In the genomic region with DNA sequence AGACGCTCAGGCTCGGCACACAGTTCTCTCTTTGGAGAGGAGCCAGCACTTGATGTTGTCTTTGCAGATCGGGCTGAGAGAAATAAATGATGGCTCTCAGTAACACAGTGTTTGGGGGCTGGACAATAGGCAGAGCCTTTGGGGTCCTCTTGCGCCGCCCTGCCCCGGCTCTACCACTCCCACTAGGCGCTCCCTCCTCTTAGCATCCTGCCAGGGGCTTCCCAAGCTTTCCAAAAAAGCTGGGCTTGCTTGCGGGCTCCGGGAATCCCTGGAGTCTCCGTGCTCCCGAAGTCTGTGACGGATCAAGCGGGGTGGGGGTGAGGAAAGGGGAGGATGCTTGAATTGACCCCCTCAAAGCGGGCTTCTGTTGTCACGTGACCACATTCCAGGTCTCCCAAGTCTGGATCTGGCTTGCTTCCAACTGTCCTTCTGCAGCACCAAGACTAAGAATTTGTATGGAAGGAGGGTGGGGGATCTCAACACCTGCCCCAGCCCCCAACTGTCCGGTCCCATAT, we compare ENCODE assay signal across 8 mouse cellular contexts. TPM values are rescaled to one million over a fixed set of nuclear protein-coding genes. Genes with fewer than 3 reads are reported as not detected.
A peak's percentile ranks its signal among the peaks of the same experiment; 100 is the strongest.
DNase-seq lines count a peak whose midpoint lies in the region; ATAC-seq lines count a peak whose summit lies in the region.

Gene Fkbp5, minus strand, starts transcription at position 87 of the 515 bp plus-strand sequence.

- peak within 1 kb of the TSS; percentile 48 for H3K4me3 ChIP-seq in embryonic facial prominence, embryonic 15.5 days (replicated peaks)
- peak within 1 kb of the TSS; percentile 40 to 44 for H3K4me3 ChIP-seq in heart, embryonic 14.5 days (ENCODE audit: control insufficient read depth in 1 of 2, insufficient read depth in 1 of 2, low read depth in 1 of 2, low read length in 2 of 2)
- H3K4me3 ChIP-seq in liver, embryonic 15.5 days (replicated peaks) = peak within 1 kb of the TSS; percentile 50
- peak within 1 kb of the TSS; percentile 37 for H3K4me3 ChIP-seq in neural tube, embryonic 11.5 days (ENCODE audit: low read depth, low read length)

- no peaks in the 10 kb centered on the region for H3K27me3 ChIP-seq in embryonic facial prominence, embryonic 15.5 days
- H3K27me3 ChIP-seq in heart, embryonic 14.5 days (ENCODE audit: control insufficient read depth, insufficient read depth, low read length) = peaks cover 27% of the 10 kb centered on the region
- peaks cover 60% of the 10 kb centered on the region for H3K27me3 ChIP-seq in liver, embryonic 15.5 days
- H3K27me3 ChIP-seq in neural tube, embryonic 11.5 days (ENCODE audit: control insufficient read depth, insufficient read depth, low read length) = peaks cover 18% of the 10 kb centered on the region

- 2% methylated on average over 16 of the region's 16 CpGs for WGBS in embryonic facial prominence, embryonic 15.5 days
- WGBS in heart, embryonic 14.5 days = 4% methylated on average over 16 of the region's 16 CpGs
- WGBS in liver, embryonic 15.5 days (ENCODE audit: insufficient replicate concordance) = 15% methylated on average over 16 of the region's 16 CpGs
- WGBS in neural tube, embryonic 11.5 days = 4% methylated on average over 16 of the region's 16 CpGs

- H3K9me3 ChIP-seq in embryonic facial prominence, embryonic 15.5 days (replicated peaks) = no peaks in the 10 kb centered on the region
- H3K9me3 ChIP-seq in heart, embryonic 14.5 days (ENCODE audit: control insufficient read depth, low read length) = no peaks in the 10 kb centered on the region
- H3K9me3 ChIP-seq in liver, embryonic 15.5 days (replicated peaks) = no peaks in the 10 kb centered on the region
- no peaks in the 10 kb centered on the region for H3K9me3 ChIP-seq in neural tube, embryonic 11.5 days (ENCODE audit: control insufficient read depth, low read length)

- peaks cover 46% of the 10 kb centered on the region for H3K4me1 ChIP-seq in embryonic facial prominence, embryonic 15.5 days
- peaks cover 9 to 13% of the 10 kb centered on the region in 2 experiments; a peak in 3 of 4 replicates for H3K4me1 ChIP-seq in heart, embryonic 14.5 days (ENCODE audit: control insufficient read depth in 2 of 2, insufficient read depth in 2 of 2, low read length in 2 of 2)
- H3K4me1 ChIP-seq in liver, embryonic 15.5 days (replicated peaks) = peaks cover 48% of the 10 kb centered on the region
- H3K4me1 ChIP-seq in neural tube, embryonic 11.5 days (ENCODE audit: control insufficient read depth, insufficient read depth, low read length) = 0 out of 2 replicates have a peak, but pooled peaks cover 5% of the 10 kb centered on the region

- peak; percentile 50 for DNase-seq in spleen, postnatal 36 days (ENCODE audit: low spot score in 2 of 2)
- no peak for DNase-seq in spleen, postnatal 4 days (ENCODE audit: low spot score in 2 of 2)
- peak; percentile 66 for DNase-seq in kidney, postnatal 10 days
- DNase-seq in neural tube, embryonic 11.5 days (ENCODE audit: low spot score) = peak; percentile 48
- no peak for DNase-seq in urinary bladder, adult 2 months (ENCODE audit: low spot score)

- H3K27ac ChIP-seq in embryonic facial prominence, embryonic 15.5 days (replicated peaks) = peak within 1 kb of the TSS; percentile 92
- H3K27ac ChIP-seq in heart, embryonic 14.5 days (replicated peaks in 1 of 2; ENCODE audit: control insufficient read depth in 1 of 2, insufficient read depth in 1 of 2, low read depth in 2 of 2, low read length in 2 of 2) = no peak within 1 kb of the TSS
- H3K27ac ChIP-seq in liver, embryonic 15.5 days (replicated peaks) = peak within 1 kb of the TSS; percentile 74
- 0 out of 2 replicates have a peak within 1 kb of the TSS, but pooled peaks have one; percentile 14 for H3K27ac ChIP-seq in neural tube, embryonic 11.5 days (ENCODE audit: low read depth, low read length)

- H3K9ac ChIP-seq in embryonic facial prominence, embryonic 15.5 days = peak within 1 kb of the TSS; percentile 26
- peak within 1 kb of the TSS; percentile 63 for H3K9ac ChIP-seq in heart, embryonic 14.5 days (ENCODE audit: low read length)
- peak within 1 kb of the TSS; percentile 37; the same call in 1 of the 2 replicates for H3K9ac ChIP-seq in liver, embryonic 15.5 days
- H3K9ac ChIP-seq in neural tube, embryonic 11.5 days (ENCODE audit: low read length) = peak within 1 kb of the TSS; percentile 57

- H3K4me2 ChIP-seq in embryonic facial prominence, embryonic 15.5 days (replicated peaks) = peak within 1 kb of the TSS; percentile 91
- peak within 1 kb of the TSS; percentile 89 for H3K4me2 ChIP-seq in heart, embryonic 14.5 days (ENCODE audit: low read length)
- peak within 1 kb of the TSS; percentile 65 for H3K4me2 ChIP-seq in liver, embryonic 15.5 days
- H3K4me2 ChIP-seq in neural tube, embryonic 11.5 days (ENCODE audit: low read depth) = peak within 1 kb of the TSS; percentile 67

- no peaks in the 10 kb centered on the region for H3K36me3 ChIP-seq in embryonic facial prominence, embryonic 15.5 days
- H3K36me3 ChIP-seq in heart, embryonic 14.5 days (ENCODE audit: control insufficient read depth, insufficient read depth, low read length) = no peaks in the 10 kb centered on the region
- no peaks in the 10 kb centered on the region for H3K36me3 ChIP-seq in liver, embryonic 15.5 days (replicated peaks)
- H3K36me3 ChIP-seq in neural tube, embryonic 11.5 days (ENCODE audit: control insufficient read depth, insufficient read depth, low read length) = no peaks in the 10 kb centered on the region

- peak; percentile 61 for ATAC-seq in embryonic facial prominence, embryonic 15.5 days (ENCODE audit: insufficient number of reproducible peaks, low FRiP score, low TSS enrichment, low read depth)
- no peak for ATAC-seq in heart, embryonic 14.5 days (ENCODE audit: insufficient number of reproducible peaks, insufficient read depth, low FRiP score, low read depth)
- no peak for ATAC-seq in liver, embryonic 15.5 days (ENCODE audit: insufficient read depth)
- 0 out of 2 replicates have a peak, but pooled peaks have one; percentile 24 for ATAC-seq in neural tube, embryonic 11.5 days (ENCODE audit: insufficient read depth, low FRiP score, low TSS enrichment)

RNA-seq across cellular contexts. Expression of gene Fkbp5, which starts in this region (rescaled TPM):
- polyA plus RNA-seq in embryonic facial prominence, embryonic 15.5 days (2015; fragmentation: Nextera tagmentation; extraction: Ambion mirVana) = 35.8 and 36.5 TPM in 2 replicates
- polyA plus RNA-seq in heart, embryonic 14.5 days (2014; fragmentation: Nextera tagmentation; extraction: Ambion mirVana) = 4.3 and 5.0 TPM in 2 replicates
- polyA plus RNA-seq in liver, embryonic 15.5 days (2015; fragmentation: Nextera tagmentation; extraction: Ambion mirVana) = 15.0 and 17.5 TPM in 2 replicates
- 9.7 and 11.2 TPM in 2 replicates for polyA plus RNA-seq in neural tube, embryonic 11.5 days (2014; fragmentation: Nextera tagmentation; extraction: Ambion mirVana)
- polyA plus RNA-seq in urinary bladder, adult 2 months (2012; rRNA removed) = 13.5 and 22.6 TPM in 2 replicates

Comparison
In these comparisons a context has a peak if more than half of its experiments do, and no peak if none do; other contexts are left out.
1. DNase-seq: peak in spleen, postnatal 36 days (2 of 2), kidney, postnatal 10 days (single experiment) and neural tube, embryonic 11.5 days (single experiment); none in spleen, postnatal 4 days (0 of 2) and urinary bladder, adult 2 months (single experiment).
2. ATAC-seq: peak in embryonic facial prominence, embryonic 15.5 days (single experiment) and neural tube, embryonic 11.5 days (single experiment); none in heart, embryonic 14.5 days (single experiment) and liver, embryonic 15.5 days (single experiment).
3. H3K27ac ChIP-seq: peak in embryonic facial prominence, embryonic 15.5 days (single experiment), liver, embryonic 15.5 days (single experiment) and neural tube, embryonic 11.5 days (single experiment); none in heart, embryonic 14.5 days (0 of 2).
4. Peak in every context shown above with its lines, with median percentiles within 50 percentile points of each other: H3K4me2 ChIP-seq, H3K4me3 ChIP-seq and H3K9ac ChIP-seq.